Mouse (Mus musculus) CH12.LX (cell line): Measurements from ENCODE around the gene Rbmx.

Experiments used
- CTCF ChIP-seq, 2 experiments: IDR thresholded peaks in 1 of 2; conservative IDR thresholded peaks in 1 of 2; 2 replicates each; pipeline ENCODE4 v1.5.1; 2011 to 2012; ENCODE audit warnings: low read depth in 2 of 2, low read length in 2 of 2, improper control_type of control experiment in 1 of 2, inconsistent platforms in 1 of 2, mild to moderate bottlenecking in 1 of 2, moderate library complexity in 1 of 2
- ELF1 ChIP-seq: IDR thresholded peaks from 2 replicates; pipeline ENCODE4 v1.6.1; 2014; ENCODE audit warnings: low read depth, mild to moderate bottlenecking, inconsistent platforms, low read length, improper control_type of control experiment
- HCFC1 ChIP-seq: IDR thresholded peaks from 2 replicates; pipeline ENCODE4 v1.6.1; 2012; ENCODE audit warnings: low read depth, mild to moderate bottlenecking, inconsistent platforms, low read length, improper control_type of control experiment
- JUND ChIP-seq: conservative IDR thresholded peaks from 2 replicates; pipeline ENCODE4 v1.6.1; 2011; ENCODE audit warnings: low read depth, low read length, improper control_type of control experiment
- MAZ ChIP-seq: IDR thresholded peaks from 2 replicates; pipeline ENCODE4 v1.6.1; 2012; ENCODE audit warnings: low read depth, mild to moderate bottlenecking, inconsistent platforms, low read length, improper control_type of control experiment, moderate library complexity
- POLR2A ChIP-seq: IDR thresholded peaks from 2 replicates; pipeline ENCODE4 v1.6.1; 2011; ENCODE audit warnings: low read depth, mild to moderate bottlenecking, improper control_type of control experiment, low read length
- SMC3 ChIP-seq: IDR thresholded peaks from 2 replicates; pipeline ENCODE4 v1.6.1; 2011; ENCODE audit warnings: low read depth, low read length, improper control_type of control experiment
- TCF12 ChIP-seq: IDR thresholded peaks from 2 replicates; pipeline ENCODE4 v1.6.1; 2014; ENCODE audit warnings: low read depth, mild to moderate bottlenecking, inconsistent platforms, low read length, improper control_type of control experiment
- ZNF384 ChIP-seq: IDR thresholded peaks from 2 replicates; pipeline ENCODE4 v1.6.1; 2012; ENCODE audit warnings: low read depth, low read length, improper control_type of control experiment, inconsistent platforms

- TF ChIP-seq JUND, result no peak
- TF ChIP-seq SMC3, result peak; percentile 50
- TF ChIP-seq TCF12, result no peak
- no peak for TF ChIP-seq MAZ
- no peak for TF ChIP-seq HCFC1
- peak in 1 of 2 experiments; percentile 65; a peak in 2 of 4 replicates for TF ChIP-seq CTCF (conservative IDR thresholded peaks at IDR 0.05 in 1 of 2, IDR thresholded peaks at IDR 0.05 in 1 of 2; ENCODE audit: low read depth in 2 of 2, low read length in 2 of 2)
- no peak for TF ChIP-seq POLR2A
- no peak for TF ChIP-seq ZNF384
- TF ChIP-seq ELF1, result no peak
Measured at GRCm38 (mm10) chrX:57403651-57404050, 10.8 kb upstream of the Rbmx start.
